Mouse (Mus musculus): Measurements from ENCODE around the gene Sh3bgrl3. TPM values are rescaled to one million over a fixed set of nuclear protein-coding genes. Genes with fewer than 3 reads are reported as not detected.
"Not testable (repeated sequence)": the region's sequence is repeated elsewhere in the genome, so short reads cannot be mapped to it uniquely, and the experiment has no call there.

Gene Sh3bgrl3
- total and polyA plus RNA-seq, 3 experiments: 128 to 362 (median 153) TPM

- in situ Hi-C loops (cut with MboI; ENCODE audit: low pct_ligation_motif_present, low pct_unique_long_range_greater_than_20kb, low sequenced_read_pairs): no loop called here
- Histone ChIP-seq H3K9ac (ENCODE audit: insufficient read depth, low read depth) (no peak overlapping the region), H3K4me2 (ENCODE audit: insufficient read depth, low read depth, poor library complexity, severe bottlenecking) (no peak overlapping the region), H3K9me3 (replicated peaks; ENCODE audit: low read length) (no peaks in the 10 kb centered on the region), H3K4me1 (ENCODE audit: control insufficient read depth in 1 of 2, insufficient read depth in 2 of 2) (peaks cover 0 to 4% of the 10 kb centered on the region in 2 experiments; a peak in 1 of 4 replicates), H3K36me3 (replicated peaks in 1 of 2; ENCODE audit: control insufficient read depth in 1 of 2, insufficient read depth in 1 of 2, low read length in 1 of 2) (peaks cover 3 to 31% of the 10 kb centered on the region in 2 experiments), H3K4me3 (replicated peaks in 1 of 3; ENCODE audit: low read depth in 2 of 3, low read length in 2 of 3, poor library complexity in 1 of 3) (no peak overlapping the region), H3K79me2 (replicated peaks; ENCODE audit: control insufficient read depth, extremely low read depth, insufficient read depth, poor library complexity, severe bottlenecking) (no peaks in the 10 kb centered on the region), H3K27me3 (replicated peaks) (no peaks in the 10 kb centered on the region), H3K27ac (ENCODE audit: insufficient read depth, low read depth) (no peak overlapping the region)
- TF ChIP-seq ELF1 (IDR thresholded peaks at IDR 0.05; ENCODE audit: low read depth, low read length) (no peak), MEF2A (IDR thresholded peaks at IDR 0.05; ENCODE audit: borderline replicate concordance, low read depth, low read length) (no peak), ZKSCAN1 (IDR thresholded peaks at IDR 0.05; ENCODE audit: borderline replicate concordance, low read depth, low read length) (no peak), CTCF (conservative IDR thresholded peaks at IDR 0.05 in 1 of 2, IDR thresholded peaks at IDR 0.05 in 1 of 2; ENCODE audit: low read depth in 2 of 2, low read length in 2 of 2) (no peak), USF1 (IDR thresholded peaks at IDR 0.05; ENCODE audit: low read depth, low read length) (no peak), TCF12 (IDR thresholded peaks at IDR 0.05; ENCODE audit: low read depth, low read length) (no peak), POLR2A (IDR thresholded peaks at IDR 0.05; ENCODE audit: low read depth, low read length) (no peak), EP300 (IDR thresholded peaks at IDR 0.05; ENCODE audit: low read length) (no peak), ZMIZ1 (IDR thresholded peaks at IDR 0.05; ENCODE audit: low read depth, low read length) (no peak), KAT2A (IDR thresholded peaks at IDR 0.05; ENCODE audit: insufficient replicate concordance, low read length) (no peak), CHD2 (IDR thresholded peaks at IDR 0.05; ENCODE audit: low read length) (no peak), NRF1 (IDR thresholded peaks at IDR 0.05; ENCODE audit: low read depth, low read length) (no peak), GABPA (IDR thresholded peaks at IDR 0.05; ENCODE audit: insufficient replicate concordance, low read depth, low read length) (no peak), SMC3 (IDR thresholded peaks at IDR 0.05; ENCODE audit: low read depth, low read length) (no peak), ETS1 (conservative IDR thresholded peaks at IDR 0.05; ENCODE audit: low read depth, low read length) (no peak), POLR2AphosphoS2 (IDR thresholded peaks at IDR 0.05; ENCODE audit: low read depth, low read length) (no peak), JUN (IDR thresholded peaks at IDR 0.05; ENCODE audit: insufficient read depth, low read depth, low read length) (no peak), NELFE (IDR thresholded peaks at IDR 0.05; ENCODE audit: low read depth, low read length) (no peak), ZNF384 (IDR thresholded peaks at IDR 0.05; ENCODE audit: low read depth, low read length) (no peak)
- DNase-seq (ENCODE audit: extremely low read depth): no peak
- dilution Hi-C loops (cut with MboI; ENCODE audit: extremely low pct_ligation_motif_present, extremely low pct_unique_long_range_greater_than_20kb, low sequenced_read_pairs): no loop called here
Measured at GRCm38 (mm10) chr4:134164591-134164990, 36.0 kb upstream of the Sh3bgrl3 start.

- dilution Hi-C loops (cut with MboI; ENCODE audit: extremely low pct_ligation_motif_present, extremely low pct_unique_long_range_greater_than_20kb, low sequenced_read_pairs); H3K4me2 ChIP-seq (ENCODE audit: insufficient read depth, low read depth, poor library complexity, severe bottlenecking); H3K9me3 ChIP-seq (replicated peaks; ENCODE audit: low read length); DNase-seq (ENCODE audit: extremely low read depth); H3K4me3 ChIP-seq (replicated peaks in 1 of 3; ENCODE audit: low read depth in 2 of 3, low read length in 2 of 3, poor library complexity in 1 of 3); H3K4me1 ChIP-seq (ENCODE audit: control insufficient read depth in 1 of 2, insufficient read depth in 2 of 2); H3K79me2 ChIP-seq (replicated peaks; ENCODE audit: control insufficient read depth, extremely low read depth, insufficient read depth, poor library complexity, severe bottlenecking); in situ Hi-C loops (cut with MboI; ENCODE audit: low pct_ligation_motif_present, low pct_unique_long_range_greater_than_20kb, low sequenced_read_pairs); H3K9ac ChIP-seq (ENCODE audit: insufficient read depth, low read depth); H3K27ac ChIP-seq (ENCODE audit: insufficient read depth, low read depth); H3K27me3 ChIP-seq (replicated peaks): not testable (repeated sequence)
- peaks cover 11 to 34% of the 10 kb centered on the region in 2 experiments for H3K36me3 ChIP-seq (replicated peaks in 1 of 2; ENCODE audit: control insufficient read depth in 1 of 2, insufficient read depth in 1 of 2, low read length in 1 of 2)
Measured at GRCm38 (mm10) chr4:134160071-134160470, 31.5 kb upstream of the Sh3bgrl3 start.

Measured in CH12.LX (cell line).